Mouse (Mus musculus): ENCODE results near the gene Zfp764. TPM values are rescaled to one million over a fixed set of nuclear protein-coding genes. Genes with fewer than 3 reads are reported as not detected.

The Zfp764 gene
- polyA plus RNA-seq, 1 experiment from 2014 or later = 4.8 TPM

GRCm38 (mm10) chr7:127360265-127360664, 46.4 kb downstream of the Zfp764 start:
- ATAC-seq (ENCODE audit: low FRiP score, low read depth) = no peak
- Histone ChIP-seq H3K27me3 (peaks cover 13% of the 10 kb centered on the region), H3K9ac (no peak overlapping the region), H3K4me1 (replicated peaks) (peaks cover 14% of the 10 kb centered on the region), H3K4me3 (no peak overlapping the region), H3K4me2 (no peak overlapping the region), H3K27ac (replicated peaks) (no peak overlapping the region), H3K9me3 (no peaks in the 10 kb centered on the region), H3K36me3 (no peaks in the 10 kb centered on the region)
- whole genome bisulfite sequencing = 85% methylated on average over 4 of the region's 4 CpGs

- no peaks in the 10 kb centered on the region for H3K36me3 ChIP-seq
- H3K4me3 ChIP-seq = no peak overlapping the region
- H3K27me3 ChIP-seq = peaks cover 13% of the 10 kb centered on the region
- H3K9ac ChIP-seq = no peak overlapping the region
- ATAC-seq (ENCODE audit: low FRiP score, low read depth) = no peak
- no peak overlapping the region for H3K4me2 ChIP-seq
- H3K4me1 ChIP-seq (replicated peaks) = peaks cover 3% of the 10 kb centered on the region
- H3K27ac ChIP-seq (replicated peaks) = no peak overlapping the region
- H3K9me3 ChIP-seq = no peaks in the 10 kb centered on the region
- 73% methylated on average over 4 of the region's 4 CpGs for WGBS
Observed at GRCm38 (mm10) chr7:127358472-127358871, 48.1 kb downstream of the Zfp764 start.

GRCm38 (mm10) chr7:127357871-127358270, 48.8 kb downstream of the Zfp764 start:
- peaks cover 13% of the 10 kb centered on the region for H3K27me3 ChIP-seq
- H3K4me2 ChIP-seq = no peak overlapping the region
- ATAC-seq (ENCODE audit: low FRiP score, low read depth) = no peak
- WGBS = 64% methylated on average over 2 of the region's 2 CpGs
- H3K4me1 ChIP-seq (replicated peaks) = no peaks in the 10 kb centered on the region; the same call in 1 of the 2 replicates
- H3K27ac ChIP-seq (replicated peaks) = no peak overlapping the region
- H3K9ac ChIP-seq = no peak overlapping the region
- no peaks in the 10 kb centered on the region for H3K9me3 ChIP-seq
- H3K4me3 ChIP-seq = no peak overlapping the region
- no peaks in the 10 kb centered on the region for H3K36me3 ChIP-seq

DNA sequence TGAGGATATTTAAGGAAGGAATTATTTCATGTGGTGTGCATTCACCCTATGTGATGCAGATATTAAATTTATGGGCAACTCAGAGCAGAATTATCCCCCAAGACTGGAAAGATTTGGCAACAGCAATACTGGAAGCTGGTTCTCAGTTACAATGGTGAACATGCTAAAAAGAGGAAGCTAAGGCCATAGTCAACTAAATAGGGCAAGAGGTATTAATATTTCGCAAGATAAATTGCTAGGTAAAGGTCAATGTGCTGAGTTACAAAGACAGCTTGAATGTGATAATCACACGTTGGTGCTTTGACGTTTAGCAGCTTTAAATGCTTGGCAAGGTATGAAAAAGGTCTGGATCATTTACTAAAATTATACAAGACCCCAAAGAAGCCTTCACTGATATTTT, 50.8 kb downstream of the Zfp764 start:
- Histone ChIP-seq H3K4me3 (no peak overlapping the region), H3K36me3 (no peaks in the 10 kb centered on the region), H3K9ac (no peak overlapping the region), H3K9me3 (no peaks in the 10 kb centered on the region), H3K27ac (replicated peaks) (no peak overlapping the region), H3K4me2 (no peak overlapping the region), H3K27me3 (peaks cover 13% of the 10 kb centered on the region), H3K4me1 (replicated peaks) (no peaks in the 10 kb centered on the region)
- no peak for ATAC-seq (ENCODE audit: low FRiP score, low read depth)
- WGBS = 64% methylated on average over 3 of the region's 3 CpGs

Other genes with a start within 250 kb of the Zfp764 start
- gene Cd2bp2, start 210.8 kb downstream of the Zfp764 start, polyA plus RNA-seq (2015; fragmentation: Nextera tagmentation; extraction: Ambion mirVana) = 72.1 and 72.3 TPM in 2 replicates
- gene Tbc1d10b, start 198.4 kb downstream of the Zfp764 start, polyA plus RNA-seq (2015; fragmentation: Nextera tagmentation; extraction: Ambion mirVana) = 37.2 and 38.8 TPM in 2 replicates
- 4.9 and 5.0 TPM in 2 replicates for gene Mylpf, start 197.9 kb downstream of the Zfp764 start, polyA plus RNA-seq (2015; fragmentation: Nextera tagmentation; extraction: Ambion mirVana)
- gene Zfp553, start 173.8 kb downstream of the Zfp764 start, polyA plus RNA-seq (2015; fragmentation: Nextera tagmentation; extraction: Ambion mirVana) = 51.9 and 56.2 TPM in 2 replicates
- 18.4 and 19.3 TPM in 2 replicates for gene Sept1, start 173.7 kb downstream of the Zfp764 start, polyA plus RNA-seq (2015; fragmentation: Nextera tagmentation; extraction: Ambion mirVana)
- 72.0 and 80.9 TPM in 2 replicates for gene Zfp771, start 162.5 kb downstream of the Zfp764 start, polyA plus RNA-seq (2015; fragmentation: Nextera tagmentation; extraction: Ambion mirVana)
- gene Dctpp1, start 146.1 kb downstream of the Zfp764 start, polyA plus RNA-seq (2015; fragmentation: Nextera tagmentation; extraction: Ambion mirVana) = 122 TPM in 2 replicates
- 61.5 and 63.7 TPM in 2 replicates for gene Sephs2, start 132.8 kb downstream of the Zfp764 start, polyA plus RNA-seq (2015; fragmentation: Nextera tagmentation; extraction: Ambion mirVana)
- gene Itgal, start 110.6 kb downstream of the Zfp764 start, polyA plus RNA-seq (2015; fragmentation: Nextera tagmentation; extraction: Ambion mirVana) = 0.17 and 0.39 TPM in 2 replicates
- 17.7 and 20.4 TPM in 2 replicates for gene Zfp768, start 61.2 kb downstream of the Zfp764 start, polyA plus RNA-seq (2015; fragmentation: Nextera tagmentation; extraction: Ambion mirVana)
- gene Zfp747, start 30.8 kb downstream of the Zfp764 start, polyA plus RNA-seq (2015; fragmentation: Nextera tagmentation; extraction: Ambion mirVana) = 8.4 and 8.8 TPM in 2 replicates
- gene 9130019O22Rik, start 19.7 kb downstream of the Zfp764 start, polyA plus RNA-seq (2015; fragmentation: Nextera tagmentation; extraction: Ambion mirVana) = 3.9 and 5.1 TPM in 2 replicates
- 5.6 and 6.4 TPM in 2 replicates for gene E430018J23Rik, start 13.2 kb downstream of the Zfp764 start, polyA plus RNA-seq (2015; fragmentation: Nextera tagmentation; extraction: Ambion mirVana)
- gene Zfp688, start 15.2 kb upstream of the Zfp764 start, polyA plus RNA-seq (2015; fragmentation: Nextera tagmentation; extraction: Ambion mirVana) = 26.8 and 28.0 TPM in 2 replicates
- 14.7 and 15.8 TPM in 2 replicates for gene Zfp689, start 42.3 kb upstream of the Zfp764 start, polyA plus RNA-seq (2015; fragmentation: Nextera tagmentation; extraction: Ambion mirVana)
- gene Prr14, start 52.8 kb upstream of the Zfp764 start, polyA plus RNA-seq (2015; fragmentation: Nextera tagmentation; extraction: Ambion mirVana) = 36.9 and 42.8 TPM in 2 replicates
- gene Fbrs, start 72.4 kb upstream of the Zfp764 start, polyA plus RNA-seq (2015; fragmentation: Nextera tagmentation; extraction: Ambion mirVana) = 13.9 and 15.4 TPM in 2 replicates
- gene Srcap, start 105.2 kb upstream of the Zfp764 start, polyA plus RNA-seq (2015; fragmentation: Nextera tagmentation; extraction: Ambion mirVana) = 57.2 and 57.4 TPM in 2 replicates
- 14.7 and 15.6 TPM in 2 replicates for gene Gm42715, start 112.8 kb upstream of the Zfp764 start, polyA plus RNA-seq (2015; fragmentation: Nextera tagmentation; extraction: Ambion mirVana)
- 7.6 and 10.3 TPM in 2 replicates for gene Tmem265, start 154.6 kb upstream of the Zfp764 start, polyA plus RNA-seq (2015; fragmentation: Nextera tagmentation; extraction: Ambion mirVana)
- 59.3 and 59.4 TPM in 2 replicates for gene Phkg2, start 166.5 kb upstream of the Zfp764 start, polyA plus RNA-seq (2015; fragmentation: Nextera tagmentation; extraction: Ambion mirVana)
- 10.1 and 12.2 TPM in 2 replicates for gene Ccdc189, start 181.8 kb upstream of the Zfp764 start, polyA plus RNA-seq (2015; fragmentation: Nextera tagmentation; extraction: Ambion mirVana)
- 41.4 and 44.9 TPM in 2 replicates for gene Rnf40, start 181.9 kb upstream of the Zfp764 start, polyA plus RNA-seq (2015; fragmentation: Nextera tagmentation; extraction: Ambion mirVana)
- gene Zfp629, start 209.0 kb upstream of the Zfp764 start, polyA plus RNA-seq (2015; fragmentation: Nextera tagmentation; extraction: Ambion mirVana) = 18.7 and 19.1 TPM in 2 replicates